In the genomic region with DNA sequence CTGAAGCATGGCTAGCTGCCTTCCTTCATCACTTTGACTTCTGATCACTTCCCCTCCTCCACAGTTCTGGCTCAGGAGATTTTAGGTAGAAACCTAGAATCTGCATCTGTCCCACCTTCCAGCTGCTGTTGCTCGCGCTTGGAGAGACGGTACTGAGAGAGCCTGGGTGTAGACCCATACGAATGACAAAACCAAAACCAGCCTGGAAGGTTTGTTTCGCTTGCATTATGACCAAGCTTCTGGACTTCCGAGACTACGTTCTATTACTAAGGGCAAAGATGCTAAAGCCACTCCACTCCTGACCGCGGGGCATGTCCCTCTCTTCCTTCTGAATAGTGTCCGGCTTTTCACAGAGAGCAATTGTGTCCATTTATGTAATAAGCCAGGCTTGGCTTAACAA, we compare ENCODE assay signal across 19 mouse cellular contexts.
DNase-seq lines count a peak whose midpoint lies in the region; TF ChIP-seq lines count a peak whose summit lies in the region.
"Had no signal": no experiment of that assay in that cellular context is flagged by ENCODE, and none has a peak within 500 bp of the region (broad histone marks: within the 10 kb centered on the region; RNA-seq: fewer than 3 reads in every experiment).

No protein-coding gene starts in this region.

- H3K9me3 ChIP-seq in CH12.LX (replicated peaks; ENCODE audit: low read length): no peaks in the 10 kb centered on the region

- peaks cover 11% of the 10 kb centered on the region for H3K4me1 ChIP-seq in testis, adult 2 months (ENCODE audit: control insufficient read depth, insufficient read depth, low read length)
- H3K4me1 ChIP-seq in CH12.LX (ENCODE audit: control insufficient read depth in 1 of 2, insufficient read depth in 2 of 2): peaks cover 0 to 3% of the 10 kb centered on the region in 2 experiments; a peak in 1 of 4 replicates

- H3K9ac ChIP-seq in CH12.LX (ENCODE audit: insufficient read depth, low read depth): no peak overlapping the region

- in situ Hi-C loops in CH12.LX (cut with MboI; ENCODE audit: low pct_ligation_motif_present, low pct_unique_long_range_greater_than_20kb, low sequenced_read_pairs): loop anchor here (25.0 kb wide), 1 partner anchor 408 kb away; no protein-coding TSS in a partner anchor

- peak overlapping the region; percentile 64 for H3K4me2 ChIP-seq in CH12.LX (ENCODE audit: insufficient read depth, low read depth, poor library complexity, severe bottlenecking)

- TF ChIP-seq CTCF in testis, adult 2 months (IDR thresholded peaks at IDR 0.05; ENCODE audit: control insufficient read depth, insufficient read depth, insufficient replicate concordance, low read depth, low read length): no peak
- TF ChIP-seq CTCF in CH12.LX (conservative IDR thresholded peaks at IDR 0.05 in 1 of 2, IDR thresholded peaks at IDR 0.05 in 1 of 2; ENCODE audit: low read depth in 2 of 2, low read length in 2 of 2): no peak

- DNase-seq in heart, adult 11 months: peak; percentile 70
- DNase-seq in heart, adult 9 months (ENCODE audit: low spot score in 2 of 2): no peak
- no peak for DNase-seq in testis, postnatal 14 days (ENCODE audit: low spot score)
- DNase-seq in CH12.LX (ENCODE audit: extremely low read depth): no peak
- DNase-seq in lung, postnatal 25 days (ENCODE audit: low spot score): no peak
- DNase-seq: adrenal gland, adult 2 months; adrenal gland, adult 8-10 months; adrenal gland, postnatal 10 days; adrenal gland, postnatal 14 days; adrenal gland, postnatal 25 days; adrenal gland, postnatal 36 days; B cell, adult 2 months; cerebellum, adult 11 months; cerebellum, adult 11-12 months; cerebellum, adult 18-20 months; cerebellum, adult 2 months had no signal

- dilution Hi-C loops in CH12.LX (cut with MboI; ENCODE audit: extremely low pct_ligation_motif_present, extremely low pct_unique_long_range_greater_than_20kb, low sequenced_read_pairs): no loop called here

- H3K36me3 ChIP-seq in testis, adult 2 months (ENCODE audit: control insufficient read depth, insufficient read depth, low read length): no peaks in the 10 kb centered on the region
- H3K36me3 ChIP-seq in CH12.LX (replicated peaks in 1 of 2; ENCODE audit: control insufficient read depth in 1 of 2, insufficient read depth in 1 of 2, low read length in 1 of 2): no peaks in the 10 kb centered on the region
- H3K36me3 ChIP-seq: G1E had no signal

- peak; percentile 61; the same call in 1 of the 2 replicates for TF ChIP-seq EP300 in CH12.LX (IDR thresholded peaks at IDR 0.05; ENCODE audit: low read length)

- no peaks in the 10 kb centered on the region for H3K79me2 ChIP-seq in CH12.LX (replicated peaks; ENCODE audit: control insufficient read depth, extremely low read depth, insufficient read depth, poor library complexity, severe bottlenecking)

- H3K27me3 ChIP-seq in testis, adult 2 months (ENCODE audit: control insufficient read depth, insufficient read depth, low read length): no peaks in the 10 kb centered on the region
- no peaks in the 10 kb centered on the region for H3K27me3 ChIP-seq in CH12.LX (replicated peaks)
- H3K27me3 ChIP-seq: Patski had no signal

- TF ChIP-seq RAD21 in CH12.LX (IDR thresholded peaks at IDR 0.05; ENCODE audit: low read depth, low read length): no peak

- no peak overlapping the region for H3K27ac ChIP-seq in testis, adult 2 months (ENCODE audit: control insufficient read depth, insufficient read depth, low read depth, low read length)
- no peak overlapping the region for H3K27ac ChIP-seq in CH12.LX (ENCODE audit: insufficient read depth, low read depth)

- no peak for TF ChIP-seq POLR2A in testis, adult 2 months (IDR thresholded peaks at IDR 0.05; ENCODE audit: control insufficient read depth, low read depth, low read length)
- no peak for TF ChIP-seq POLR2A in CH12.LX (IDR thresholded peaks at IDR 0.05; ENCODE audit: low read depth, low read length)

- peak overlapping the region; percentile 35 for H3K4me3 ChIP-seq in testis, adult 2 months (ENCODE audit: control insufficient read depth, low read depth, low read length)
- no peak overlapping the region for H3K4me3 ChIP-seq in CH12.LX (replicated peaks in 1 of 3; ENCODE audit: low read depth in 2 of 3, low read length in 2 of 3, poor library complexity in 1 of 3)

TF ChIP-seq in CH12.LX, 34 proteins besides CTCF, POLR2A, EP300 and RAD21:
- peak; percentile 73 for TF ChIP-seq IRF4 (IDR thresholded peaks at IDR 0.05; ENCODE audit: low read depth, low read length)
- no peak for TF ChIP-seq BHLHE40 (IDR thresholded peaks at IDR 0.05; ENCODE audit: low read depth, low read length)
